Mouse (Mus musculus) kidney, adult 2 months (tissue): Measurements from ENCODE around the gene Gm5475.

ENCODE experiments used
- CTCF ChIP-seq: fragments of 200-500 bp; conservative IDR thresholded peaks from 2 replicates; pipeline ENCODE4 v1.5.1; 2011; ENCODE audit warnings: low read depth, mild to moderate bottlenecking, control low read depth, low read length, moderate library complexity, mixed read lengths; ENCODE audit not compliant: insufficient read depth, insufficient read length
- POLR2A ChIP-seq: fragments of 200-500 bp; IDR thresholded peaks from one replicate; pipeline ENCODE4 v1.6.1; 2011; ENCODE audit warnings: low read depth, low read length, control low read depth

DNA sequence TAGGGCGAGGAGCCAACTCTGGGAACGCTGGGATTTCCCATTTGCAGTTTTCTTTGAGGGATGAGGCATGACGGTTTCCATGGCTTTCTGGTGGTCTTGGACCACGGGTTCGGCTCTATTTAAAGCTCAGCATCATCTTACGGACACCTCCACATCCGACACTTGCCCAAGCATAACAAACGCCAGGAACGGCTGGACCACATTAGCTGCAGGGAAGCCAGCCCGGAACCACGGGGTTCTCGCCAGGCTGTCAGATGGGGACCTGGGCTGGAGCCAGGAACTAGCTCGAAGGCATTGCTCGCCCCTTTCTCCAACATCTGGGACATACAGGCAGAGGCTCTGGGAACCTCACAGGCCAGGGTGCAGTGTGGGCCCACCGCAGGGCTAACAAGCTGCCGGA, 29.3 kb downstream of the Gm5475 start:
- TF ChIP-seq CTCF (no peak), POLR2A (no peak)
